Mouse (Mus musculus): ENCODE data around the gene Efemp2. TPM values are rescaled to one million over a fixed set of nuclear protein-coding genes. Genes with fewer than 3 reads are reported as not detected.
A peak's percentile ranks its signal among the peaks of the same experiment; 100 is the strongest.
"Not testable (repeated sequence)": the region's sequence is repeated elsewhere in the genome, so short reads cannot be mapped to it uniquely, and the experiment has no call there.

The Efemp2 gene
- polyA plus RNA-seq, 1 experiment from 2014 or later, result 16.0 TPM

DNA sequence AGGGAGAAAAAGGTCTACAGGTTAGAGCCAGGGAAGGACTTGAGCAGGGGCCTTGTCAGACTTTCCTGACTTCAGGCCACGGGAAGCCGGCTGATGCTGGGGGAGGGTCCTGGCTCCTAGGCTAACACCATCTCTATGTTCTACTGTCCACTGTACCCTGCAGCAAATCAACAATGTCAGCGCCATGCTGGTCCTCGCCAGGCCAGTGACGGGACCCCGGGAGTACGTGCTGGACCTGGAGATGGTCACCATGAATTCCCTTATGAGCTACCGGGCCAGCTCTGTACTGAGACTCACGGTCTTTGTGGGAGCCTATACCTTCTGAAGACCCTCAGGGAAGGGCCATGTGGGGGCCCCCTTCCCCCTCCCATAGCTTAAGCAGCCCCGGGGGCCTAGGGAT, 7.6 kb downstream of the Efemp2 start:
- WGBS (ENCODE audit: insufficient replicate concordance), result 82% methylated on average over 10 of the region's 10 CpGs

DNA sequence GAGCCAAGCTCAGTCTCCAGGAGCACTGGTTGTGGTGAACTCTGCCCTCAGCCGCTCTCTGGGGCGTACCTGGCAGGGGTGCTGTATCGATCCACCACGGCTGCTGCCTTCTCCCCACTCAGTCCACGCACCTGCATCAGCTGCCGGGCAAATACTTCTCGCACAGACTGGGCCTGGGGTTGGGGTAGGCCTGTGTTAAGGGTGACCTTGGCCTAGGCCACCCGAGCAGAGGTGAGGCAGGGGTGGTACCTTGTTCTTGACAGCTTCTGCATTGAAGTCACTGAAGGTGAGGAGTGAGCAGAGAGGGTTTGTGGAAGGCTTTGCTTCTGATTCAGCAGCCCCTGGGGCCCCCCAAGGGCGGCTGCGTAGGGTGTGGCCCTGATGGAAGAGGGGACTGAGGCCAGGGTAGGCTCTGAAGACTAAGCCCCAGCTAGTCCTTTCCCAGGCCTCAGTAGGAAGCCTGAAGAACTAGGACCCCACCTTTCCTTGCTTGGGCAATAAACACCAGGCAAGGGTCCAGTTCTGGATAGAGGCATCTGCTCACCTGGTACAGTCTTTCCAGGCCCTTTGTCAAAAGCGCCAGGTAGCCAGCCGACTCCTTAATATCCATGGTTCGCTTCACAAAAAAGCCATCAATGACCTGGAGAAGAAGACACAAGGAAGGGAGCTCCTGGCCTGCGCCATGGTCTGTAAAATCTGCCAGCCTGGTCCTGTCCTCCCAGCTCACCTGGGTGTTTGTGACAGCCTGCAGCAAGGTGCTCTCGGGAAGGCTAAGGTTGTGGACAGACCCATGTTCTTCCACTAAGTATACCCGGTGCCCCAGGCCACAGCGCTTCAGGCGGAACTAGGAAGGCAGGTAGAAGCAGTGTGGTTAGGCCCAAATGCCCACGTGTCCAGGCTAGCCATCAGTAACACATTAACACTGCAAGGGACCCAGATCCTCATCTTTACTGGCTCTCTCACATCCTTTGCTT, 9.9 kb downstream of the Efemp2 start:
- H3K9ac ChIP-seq, result no peak overlapping the region
- no peaks in the 10 kb centered on the region for H3K27me3 ChIP-seq
- no peak for ATAC-seq (ENCODE audit: insufficient read depth)
- no peak overlapping the region for H3K27ac ChIP-seq (replicated peaks)
- no peak overlapping the region for H3K4me3 ChIP-seq (replicated peaks)
- H3K4me2 ChIP-seq, result no peak overlapping the region
- peaks cover 31% of the 10 kb centered on the region for H3K4me1 ChIP-seq (replicated peaks)
- H3K9me3 ChIP-seq (replicated peaks), result no peaks in the 10 kb centered on the region
- peaks cover 33% of the 10 kb centered on the region for H3K36me3 ChIP-seq (replicated peaks)
- 80% methylated on average over 19 of the region's 19 CpGs for WGBS (ENCODE audit: insufficient replicate concordance)

More for the DNA sequence above, 7.6 kb downstream of the Efemp2 start:
- Histone ChIP-seq H3K4me3 (replicated peaks) (no peak overlapping the region), H3K27ac (replicated peaks) (no peak overlapping the region), H3K4me1 (replicated peaks) (peaks cover 9% of the 10 kb centered on the region), H3K27me3 (0 out of 2 replicates have a peak, but pooled peaks cover 7% of the 10 kb centered on the region), H3K4me2 (no peak overlapping the region), H3K36me3 (replicated peaks) (peaks cover 33% of the 10 kb centered on the region), H3K9ac (no peak overlapping the region), H3K9me3 (replicated peaks) (no peaks in the 10 kb centered on the region)
- no peak for ATAC-seq (ENCODE audit: insufficient read depth)

DNA sequence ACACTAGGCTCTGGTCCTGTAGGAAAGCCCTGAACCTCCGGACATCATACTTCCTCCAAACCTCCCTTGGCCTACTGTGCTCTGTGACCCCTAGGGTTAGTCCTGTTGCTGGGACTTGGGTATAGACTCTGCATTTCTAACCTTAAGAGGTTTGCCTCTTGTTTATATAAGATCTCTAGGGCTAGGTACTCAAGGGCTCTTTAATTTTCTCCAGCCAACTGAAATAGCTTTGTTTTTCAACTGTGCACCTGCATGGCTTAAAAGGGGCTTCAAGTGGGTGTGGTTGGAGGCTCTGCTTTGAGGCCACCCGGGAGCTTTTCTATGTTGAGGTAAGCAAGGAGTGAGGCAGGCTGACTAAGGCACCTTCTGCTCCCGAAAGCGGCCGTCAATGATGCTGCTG, 10.7 kb downstream of the Efemp2 start:
- WGBS (ENCODE audit: insufficient replicate concordance), result 79% methylated on average over 5 of the region's 5 CpGs
- H3K4me3 ChIP-seq (replicated peaks), result no peak overlapping the region
- H3K9ac ChIP-seq, result no peak overlapping the region
- no peak overlapping the region for H3K27ac ChIP-seq (replicated peaks)
- H3K36me3 ChIP-seq (replicated peaks), result peaks cover 33% of the 10 kb centered on the region
- peaks cover 39% of the 10 kb centered on the region for H3K4me1 ChIP-seq (replicated peaks)
- ATAC-seq (ENCODE audit: insufficient read depth), result no peak
- H3K4me2 ChIP-seq, result no peak overlapping the region
- H3K9me3 ChIP-seq (replicated peaks), result no peaks in the 10 kb centered on the region
- H3K27me3 ChIP-seq, result no peaks in the 10 kb centered on the region

DNA sequence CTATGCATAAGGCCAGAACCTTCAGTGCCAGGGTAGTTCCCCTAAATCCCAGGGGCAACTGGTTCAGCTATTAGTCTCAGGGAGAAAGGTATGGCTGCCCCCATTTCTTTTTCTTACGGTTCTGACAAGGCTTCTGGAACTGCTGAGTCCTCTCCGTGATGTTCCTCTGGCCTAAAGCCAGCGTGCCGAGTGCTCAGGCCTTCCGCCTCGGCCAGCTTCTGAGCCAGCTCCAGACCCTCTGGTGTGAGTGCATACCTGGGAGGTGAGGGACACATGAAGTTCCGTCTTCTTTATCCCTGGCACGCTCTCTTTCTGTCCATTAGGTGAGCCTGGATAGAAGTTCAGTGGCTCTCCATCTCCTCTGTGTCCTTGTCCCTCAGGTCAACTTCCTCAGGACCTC, 11.6 kb downstream of the Efemp2 start:
- Histone ChIP-seq H3K27ac (replicated peaks) (no peak overlapping the region), H3K9ac (no peak overlapping the region), H3K36me3 (replicated peaks) (peaks cover 33% of the 10 kb centered on the region), H3K27me3 (no peaks in the 10 kb centered on the region), H3K9me3 (replicated peaks) (no peaks in the 10 kb centered on the region), H3K4me1 (replicated peaks) (peaks cover 46% of the 10 kb centered on the region), H3K4me2 (no peak overlapping the region), H3K4me3 (replicated peaks) (no peak overlapping the region)
- 89% methylated on average over 8 of the region's 8 CpGs for WGBS (ENCODE audit: insufficient replicate concordance)
- ATAC-seq (ENCODE audit: insufficient read depth), result no peak

DNA sequence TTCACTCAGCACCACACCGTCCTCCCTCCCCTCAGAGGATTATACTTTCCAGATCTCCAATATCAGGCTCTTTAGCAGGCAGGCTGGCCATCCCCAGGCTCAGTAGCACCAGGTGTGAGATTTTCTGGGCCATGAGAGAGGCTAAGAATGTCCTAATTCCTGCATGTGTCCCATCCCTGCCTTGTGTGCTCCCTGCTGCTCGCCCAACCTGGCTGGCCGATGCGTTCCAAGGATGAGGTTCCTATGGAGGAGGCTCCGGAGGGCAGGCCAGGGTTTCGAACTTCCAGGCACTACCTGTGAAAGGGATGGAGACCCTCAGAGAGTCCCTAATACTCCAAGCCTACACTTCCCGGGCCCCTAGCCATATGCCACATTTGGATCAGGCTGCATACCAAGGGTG, 12.1 kb downstream of the Efemp2 start:
- peaks cover 33% of the 10 kb centered on the region for H3K36me3 ChIP-seq (replicated peaks)
- no peak overlapping the region for H3K4me2 ChIP-seq
- ATAC-seq (ENCODE audit: insufficient read depth), result no peak
- no peak overlapping the region for H3K4me3 ChIP-seq (replicated peaks)
- H3K9me3 ChIP-seq (replicated peaks), result no peaks in the 10 kb centered on the region
- H3K27ac ChIP-seq (replicated peaks), result no peak overlapping the region
- no peak overlapping the region for H3K9ac ChIP-seq
- peaks cover 46% of the 10 kb centered on the region for H3K4me1 ChIP-seq (replicated peaks)
- WGBS (ENCODE audit: insufficient replicate concordance), result 79% methylated on average over 7 of the region's 7 CpGs
- no peaks in the 10 kb centered on the region for H3K27me3 ChIP-seq

DNA sequence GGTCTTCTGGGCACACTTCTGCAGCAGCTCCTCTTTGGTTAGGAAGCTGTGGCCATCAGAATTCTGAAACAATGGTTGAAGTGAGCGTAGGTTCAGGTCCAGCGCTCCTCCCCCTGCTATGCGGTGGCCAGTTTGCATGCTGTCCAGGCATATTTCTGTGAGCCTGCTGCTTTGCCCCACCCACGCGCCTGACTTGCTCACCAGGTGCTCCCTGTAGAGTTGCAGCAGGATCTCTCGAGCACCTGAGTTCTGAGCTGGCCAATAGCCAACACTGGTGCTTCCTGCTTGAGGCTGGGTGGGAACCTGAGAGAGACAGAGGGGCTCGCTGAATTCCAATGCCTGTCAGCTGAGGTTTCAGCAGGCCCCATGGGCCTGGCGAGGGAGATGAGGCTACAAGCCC, 12.5 kb downstream of the Efemp2 start:
- 82% methylated on average over 8 of the region's 8 CpGs for WGBS (ENCODE audit: insufficient replicate concordance)
- no peak overlapping the region for H3K4me2 ChIP-seq
- no peak overlapping the region for H3K4me3 ChIP-seq (replicated peaks)
- H3K9ac ChIP-seq, result no peak overlapping the region
- peaks cover 33% of the 10 kb centered on the region for H3K36me3 ChIP-seq (replicated peaks)
- peaks cover 49% of the 10 kb centered on the region for H3K4me1 ChIP-seq (replicated peaks)
- no peaks in the 10 kb centered on the region for H3K27me3 ChIP-seq
- ATAC-seq (ENCODE audit: insufficient read depth), result no peak
- H3K27ac ChIP-seq (replicated peaks), result no peak overlapping the region
- no peaks in the 10 kb centered on the region for H3K9me3 ChIP-seq (replicated peaks)

DNA sequence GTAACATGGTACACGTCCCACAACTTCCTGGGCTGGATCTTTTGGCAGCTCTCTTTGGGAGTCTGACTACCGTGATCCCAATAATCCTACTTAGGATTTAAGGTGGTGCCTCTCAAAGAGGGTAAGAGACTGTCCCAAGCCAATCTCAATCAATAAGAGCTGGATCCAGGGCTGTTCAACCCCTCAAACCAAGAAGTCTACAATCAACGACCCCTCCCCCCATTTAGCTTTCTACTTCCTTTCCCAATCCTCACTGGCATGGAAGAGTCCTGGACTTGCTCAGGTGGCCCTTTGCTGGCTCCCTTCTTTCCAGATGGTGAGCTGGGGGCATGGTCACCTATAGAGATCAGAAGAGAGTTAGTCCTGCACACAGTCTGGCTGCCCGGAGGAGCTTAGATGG, 13.0 kb downstream of the Efemp2 start:
- Histone ChIP-seq H3K27ac (replicated peaks) (no peak overlapping the region; the same call in 1 of the 2 replicates), H3K4me2 (peak overlapping the region; percentile 97), H3K9ac (peak overlapping the region; percentile 76; the same call in 1 of the 2 replicates), H3K4me3 (replicated peaks) (peak overlapping the region; percentile 64), H3K4me1 (replicated peaks) (peaks cover 52% of the 10 kb centered on the region), H3K9me3 (replicated peaks) (no peaks in the 10 kb centered on the region), H3K27me3 (no peaks in the 10 kb centered on the region), H3K36me3 (replicated peaks) (peaks cover 31% of the 10 kb centered on the region)
- 73% methylated on average over 4 of the region's 4 CpGs for WGBS (ENCODE audit: insufficient replicate concordance)
- ATAC-seq (ENCODE audit: insufficient read depth), result no peak

DNA sequence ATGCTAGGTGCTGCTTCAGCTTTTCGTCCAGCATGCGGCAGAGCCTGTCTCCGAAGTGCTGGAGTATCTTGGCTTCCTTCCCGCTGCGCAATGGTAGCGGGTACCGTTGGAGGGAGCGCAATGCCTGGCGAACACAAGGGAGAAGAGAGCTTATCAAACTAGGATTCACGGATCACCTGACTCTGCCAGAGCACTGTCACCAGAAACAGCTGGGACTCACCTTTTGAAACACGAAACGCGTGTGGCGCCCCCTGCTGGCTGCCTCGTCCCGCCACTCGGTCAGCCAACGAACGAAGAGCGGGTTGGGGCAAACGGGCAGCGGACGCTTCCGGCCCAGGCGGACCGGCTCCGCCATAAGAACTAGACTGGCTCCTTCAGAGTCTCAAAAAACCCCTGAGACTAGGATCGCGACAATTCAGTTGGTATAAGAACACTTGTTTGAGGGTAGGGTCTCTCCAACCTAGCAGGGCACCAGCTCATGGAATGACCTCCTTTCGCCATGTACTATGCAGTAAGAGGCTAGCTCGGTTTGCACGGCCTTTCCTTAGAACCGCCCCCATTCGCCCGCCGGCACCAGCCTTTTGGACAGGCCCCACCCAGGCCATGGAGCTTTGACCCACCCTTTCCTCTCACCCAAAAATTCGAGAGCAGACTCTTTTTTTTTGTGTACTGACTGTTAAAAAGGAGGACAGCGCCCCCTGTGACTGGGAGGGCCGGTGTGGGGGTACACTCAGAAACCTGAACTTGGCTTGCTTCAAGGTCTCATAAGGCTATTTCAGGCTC, 14.2 kb downstream of the Efemp2 start, which contains the start of gene Mus81:
Gene Mus81, minus strand, starts transcription at position 635 of the 783 bp plus-strand sequence.
- under 1% methylated on average over 39 of the region's 39 CpGs for WGBS (ENCODE audit: insufficient replicate concordance)
- peak; percentile 74 for ATAC-seq (ENCODE audit: insufficient read depth)

DNA sequence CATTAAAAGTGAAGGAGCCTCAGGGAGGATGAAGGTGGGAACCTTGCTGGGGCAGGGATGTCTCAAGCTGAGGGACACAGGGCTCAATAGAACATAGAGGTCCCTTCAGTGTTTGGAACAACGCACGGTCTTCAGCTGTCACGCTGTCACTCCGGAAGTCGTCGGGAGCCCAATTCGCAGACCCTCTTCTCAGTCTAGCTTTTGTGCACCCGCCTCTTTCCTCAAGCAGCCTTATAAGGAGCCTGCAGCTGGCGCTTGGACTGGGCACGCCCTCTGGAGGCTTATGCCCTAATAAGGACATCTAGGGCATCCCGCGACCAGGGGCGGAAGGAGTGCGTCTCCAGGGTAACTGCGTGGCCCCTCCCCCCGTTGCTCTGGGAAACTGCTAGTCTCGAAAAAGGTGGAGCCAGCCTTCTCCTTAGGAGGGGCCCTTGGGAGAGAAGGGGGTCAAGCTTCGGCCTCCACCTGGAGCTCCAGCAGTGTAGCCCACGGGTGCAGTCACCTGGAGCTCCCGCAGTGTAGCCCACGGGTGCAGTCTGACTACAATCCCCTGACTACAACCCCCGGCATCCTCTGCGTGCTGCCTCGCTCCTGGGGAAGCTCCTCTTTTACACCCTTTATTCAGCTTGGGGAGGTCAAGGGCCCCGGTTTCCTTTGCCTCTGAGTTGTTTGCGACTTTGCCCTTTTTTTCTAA, 15.3 kb downstream of the Efemp2 start:
- Histone ChIP-seq H3K36me3 (replicated peaks) (peaks cover 39% of the 10 kb centered on the region), H3K27me3 (no peaks in the 10 kb centered on the region), H3K4me1 (replicated peaks) (peaks cover 58% of the 10 kb centered on the region), H3K9ac (peak overlapping the region; percentile 76), H3K9me3 (replicated peaks) (no peaks in the 10 kb centered on the region), H3K4me3 (replicated peaks) (peak overlapping the region; percentile 64), H3K27ac (replicated peaks) (peak overlapping the region; percentile 99), H3K4me2 (peak overlapping the region; percentile 97)
- WGBS (ENCODE audit: insufficient replicate concordance), result 0% methylated on average over 26 of the region's 26 CpGs
- ATAC-seq (ENCODE audit: insufficient read depth), result peak; percentile 73

More for the DNA sequence above, 14.2 kb downstream of the Efemp2 start, which contains the start of gene Mus81:
- Histone ChIP-seq H3K4me3 (replicated peaks) (peak within 1 kb of the TSS; percentile 64), H3K36me3 (replicated peaks) (peaks cover 37% of the 10 kb centered on the region), H3K27ac (replicated peaks) (peak within 1 kb of the TSS; percentile 99), H3K9me3 (replicated peaks) (no peaks in the 10 kb centered on the region), H3K9ac (peak within 1 kb of the TSS; percentile 76), H3K4me1 (replicated peaks) (peaks cover 63% of the 10 kb centered on the region), H3K27me3 (no peaks in the 10 kb centered on the region), H3K4me2 (peak within 1 kb of the TSS; percentile 97)

DNA sequence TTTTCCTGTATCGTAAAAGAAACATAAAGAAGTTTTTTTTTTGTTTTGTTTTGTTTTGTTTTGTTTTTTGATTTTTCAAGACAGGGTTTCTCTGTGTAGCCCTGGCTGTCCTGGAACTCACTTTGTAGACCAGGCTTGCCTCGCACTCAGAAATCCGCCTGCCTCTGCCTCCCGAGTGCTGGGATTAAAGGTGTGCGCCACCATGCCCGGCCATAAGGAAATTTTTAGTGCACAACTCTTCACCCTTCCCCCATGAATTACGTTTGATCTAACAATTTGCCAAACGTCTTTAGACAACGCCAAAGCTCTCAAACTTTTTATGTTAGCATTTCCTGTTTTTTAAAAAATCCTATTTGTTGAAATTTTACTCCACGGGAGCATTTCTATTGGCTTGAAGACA, 16.0 kb downstream of the Efemp2 start:
- H3K4me3 ChIP-seq (replicated peaks), result peak overlapping the region; percentile 97
- H3K9ac ChIP-seq, result peak overlapping the region; percentile 96
- H3K4me2 ChIP-seq, result peak overlapping the region; percentile 97
- H3K36me3 ChIP-seq (replicated peaks), result peaks cover 42% of the 10 kb centered on the region
- H3K9me3 ChIP-seq (replicated peaks); ATAC-seq (ENCODE audit: insufficient read depth); H3K27me3 ChIP-seq: not testable (repeated sequence)
- WGBS (ENCODE audit: insufficient replicate concordance), result 29% methylated on average over 10 of the region's 10 CpGs
- peak overlapping the region; percentile 99 for H3K27ac ChIP-seq (replicated peaks)
- peaks cover 58% of the 10 kb centered on the region for H3K4me1 ChIP-seq (replicated peaks)
